Mouse (Mus musculus) bone marrow macrophage, adult 2 months (primary cell): Measurements from ENCODE around the gene Ptpa.

ENCODE experiments used
- CTCF ChIP-seq: IDR thresholded peaks from 2 replicates; pipeline ENCODE4 v1.5.1; 2012; ENCODE audit warnings: low read depth, mild to moderate bottlenecking, low read length, moderate library complexity
- POLR2A ChIP-seq: IDR thresholded peaks from 2 replicates; pipeline ENCODE4 v1.6.1; 2012; ENCODE audit warnings: mild to moderate bottlenecking, low read depth, low read length, borderline replicate concordance

GRCm38 (mm10) chr2:30444450-30444849 is 28.6 kb downstream of the Ptpa start:
- no peak for TF ChIP-seq POLR2A
- no peak for TF ChIP-seq CTCF
